Mouse (Mus musculus): ENCODE measurements around the gene Fut7.

The Fut7 gene

DNA sequence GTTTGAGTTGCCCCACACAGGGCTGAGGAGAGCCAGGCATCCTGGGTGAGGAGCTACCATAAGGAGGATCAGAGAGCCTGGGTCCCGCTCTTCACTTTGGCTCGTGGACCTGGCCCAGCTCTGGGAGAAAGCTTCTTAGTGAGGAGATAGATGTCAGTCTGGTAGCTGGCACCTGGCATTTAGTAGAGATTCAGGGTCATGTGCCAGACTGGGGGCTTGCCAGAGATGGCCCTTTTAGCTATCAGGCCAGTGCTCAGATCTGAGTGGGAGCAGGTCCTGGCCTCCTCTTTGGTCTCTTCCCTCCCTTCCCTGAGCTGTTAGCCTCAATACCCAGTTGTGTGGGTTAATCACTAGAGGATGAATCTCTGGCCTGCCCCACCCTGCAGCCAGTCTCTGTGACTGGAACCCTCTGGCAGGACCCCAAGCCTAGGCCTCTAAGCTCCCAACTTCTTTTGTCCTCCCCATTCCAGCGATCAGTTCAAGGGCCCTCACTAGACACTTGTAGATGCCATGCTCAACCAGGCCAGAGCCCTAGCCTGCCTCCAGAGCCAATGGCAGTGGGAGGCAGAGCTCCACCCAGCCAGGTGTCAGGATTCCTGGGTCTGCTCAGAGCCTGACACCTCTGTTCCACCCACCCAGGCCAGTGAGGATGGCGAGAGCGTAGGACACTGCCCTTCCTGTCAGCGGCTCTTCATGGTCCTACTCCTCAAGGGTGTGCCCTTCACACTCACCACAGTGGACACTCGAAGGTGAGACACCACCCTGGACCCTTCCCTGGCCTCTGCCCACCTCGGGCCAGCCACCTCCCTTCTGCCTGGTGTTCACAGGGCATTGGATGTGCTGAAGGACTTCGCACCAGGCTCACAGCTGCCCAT is 34.2 kb downstream of the Fut7 start:
- in situ Hi-C loops (cut with MboI; ENCODE audit: low sequenced_read_pairs), result no loop called here

DNA sequence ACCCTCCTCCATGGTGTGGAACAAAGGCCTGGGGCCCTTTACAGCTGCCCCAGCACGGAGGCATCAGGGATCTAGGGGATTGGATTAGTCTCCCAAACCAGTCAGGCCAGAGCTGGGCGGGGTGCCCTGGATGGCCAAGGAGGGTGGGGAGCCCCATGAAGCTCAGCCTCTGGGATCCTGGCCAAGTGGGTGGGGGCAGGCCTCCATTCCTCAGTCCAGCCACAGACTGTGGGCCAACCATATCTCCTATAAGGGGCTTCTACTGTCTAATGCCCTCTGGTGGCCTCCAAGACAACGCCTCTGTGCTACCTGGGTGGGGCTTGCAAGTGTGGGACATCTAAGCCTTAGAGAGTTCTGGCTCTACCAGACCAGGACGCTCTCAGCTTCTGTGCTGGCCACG is 35.8 kb downstream of the Fut7 start:
- in situ Hi-C loops (cut with MboI; ENCODE audit: low sequenced_read_pairs), result no loop called here

- in situ Hi-C loops (cut with MboI; ENCODE audit: low sequenced_read_pairs), result no loop called here
Observed at GRCm38 (mm10) chr2:25460135-25460534, 37.1 kb downstream of the Fut7 start.

DNA sequence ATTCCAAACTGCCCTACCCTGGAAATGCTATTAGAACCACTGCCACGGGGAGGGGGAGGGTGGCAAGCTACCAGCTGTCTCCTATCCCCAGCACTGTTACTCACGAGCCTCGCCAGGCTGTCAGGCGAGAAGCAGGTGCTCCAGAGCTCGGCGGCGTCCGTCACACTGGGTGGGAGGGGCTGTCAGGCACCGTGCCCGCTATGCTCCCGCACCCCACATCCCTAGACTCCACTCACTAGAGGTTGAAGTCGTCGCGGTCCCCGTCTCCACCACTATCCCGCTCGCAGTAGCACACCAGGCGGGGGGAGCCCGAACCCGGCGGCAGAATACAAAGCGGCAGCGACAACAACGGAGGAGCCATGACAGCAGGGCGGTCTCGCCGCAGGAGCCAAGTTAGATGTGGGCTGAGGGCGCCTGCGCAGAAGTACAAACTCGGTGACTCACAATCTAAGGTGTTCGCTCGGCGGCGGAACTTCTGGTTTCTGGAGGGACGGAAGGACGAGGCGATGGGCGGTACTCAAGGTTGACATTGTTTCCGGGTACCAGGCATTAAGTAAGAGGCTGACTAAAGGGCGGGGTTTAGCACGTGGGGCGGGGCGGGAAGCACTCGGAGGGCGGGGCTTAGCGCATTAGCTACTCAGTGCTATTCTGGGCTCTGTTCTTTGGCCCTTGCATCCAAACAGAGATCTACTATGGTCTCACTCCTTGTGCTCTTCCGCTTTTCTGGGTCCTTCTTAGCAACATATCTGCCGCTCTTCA is 37.7 kb downstream of the Fut7 start, which contains the start of gene Paxx:
Paxx (minus strand) TSS at position 544 of the 759 bp plus-strand sequence.
- in situ Hi-C loops (cut with MboI; ENCODE audit: low sequenced_read_pairs), result no loop called here

DNA sequence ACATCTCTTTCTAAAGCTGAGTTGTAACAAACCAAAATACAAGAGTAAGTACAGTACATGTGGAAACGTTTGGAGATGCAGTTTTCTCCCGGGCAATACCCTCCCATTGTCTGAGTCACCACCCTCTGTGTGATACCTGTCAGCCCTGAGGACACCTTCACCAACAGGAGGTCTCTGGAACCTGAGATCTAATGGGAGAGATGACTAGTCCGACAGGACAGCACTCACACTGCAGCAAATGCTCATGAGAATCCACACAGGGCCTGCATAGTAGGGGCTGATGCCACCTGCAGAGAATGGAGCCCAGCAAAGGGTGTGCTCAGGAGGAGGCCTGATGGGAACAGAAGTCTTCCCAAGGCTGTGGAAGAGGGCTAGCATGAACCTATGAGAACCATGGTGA is 38.3 kb downstream of the Fut7 start:
- in situ Hi-C loops (cut with MboI; ENCODE audit: low sequenced_read_pairs), result no loop called here

DNA sequence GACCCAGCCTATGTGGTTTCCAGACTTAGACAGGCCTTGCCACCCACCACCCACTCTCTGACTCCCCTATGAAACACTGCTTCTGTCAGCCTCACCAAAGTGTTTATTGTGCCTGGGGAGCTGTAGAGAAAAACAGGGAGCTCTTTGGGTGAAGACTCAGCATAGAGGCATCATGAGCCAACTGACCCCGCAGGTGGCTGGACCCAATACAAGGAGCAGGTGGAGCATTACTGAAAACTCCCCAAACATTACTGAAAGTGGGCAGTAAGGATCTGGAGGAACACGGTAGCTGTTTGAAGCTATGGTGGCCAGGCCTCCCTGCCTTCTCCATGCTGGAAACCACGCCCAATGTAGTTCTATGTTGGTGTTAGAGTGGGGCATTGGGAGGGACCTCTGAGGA is 40.6 kb downstream of the Fut7 start:
- in situ Hi-C loops (cut with MboI; ENCODE audit: low sequenced_read_pairs), result no loop called here

GRCm38 (mm10) chr2:25465256-25465655 is 42.2 kb downstream of the Fut7 start:
- in situ Hi-C loops (cut with MboI; ENCODE audit: low sequenced_read_pairs), result no loop called here

DNA sequence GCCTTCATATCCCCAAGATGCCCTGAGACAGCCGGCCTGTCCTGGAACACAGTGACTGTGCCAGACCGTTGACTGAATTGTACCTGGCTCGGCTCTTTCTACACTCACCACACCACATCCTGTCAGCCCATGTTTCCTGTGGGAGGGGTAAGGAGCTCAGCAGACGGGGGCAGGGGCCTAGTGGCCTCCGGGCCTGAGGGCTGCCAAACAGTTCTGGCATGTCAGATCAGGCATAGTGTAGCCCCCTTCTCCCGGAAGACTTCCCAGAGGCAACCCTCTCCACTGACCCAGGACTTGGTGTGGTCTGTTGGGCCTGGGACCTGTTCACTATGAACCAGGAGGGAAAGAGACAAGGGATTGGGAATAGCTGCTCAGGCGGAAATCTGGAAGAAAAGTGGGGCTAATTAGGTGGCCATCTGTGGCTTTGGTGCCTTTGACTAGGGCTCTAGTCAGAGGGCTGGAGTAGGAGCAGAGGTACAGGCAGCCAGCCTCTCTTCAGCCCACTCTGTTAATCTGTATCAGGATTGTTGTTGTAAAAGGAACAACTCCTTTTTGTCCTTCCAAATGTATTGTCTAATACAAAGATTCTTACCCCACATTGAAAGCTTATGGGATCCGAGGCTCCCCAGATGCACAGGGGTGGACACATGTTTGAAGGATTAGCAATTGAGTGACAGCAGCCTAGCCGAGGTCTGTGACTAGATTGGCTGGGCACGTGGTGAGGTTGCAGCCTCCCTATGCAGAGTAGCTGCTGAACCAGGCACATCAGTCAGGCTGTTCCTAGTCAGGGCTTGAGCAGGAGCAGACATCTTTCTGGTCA is 43.0 kb downstream of the Fut7 start:
- in situ Hi-C loops (cut with MboI; ENCODE audit: low sequenced_read_pairs), result no loop called here

- in situ Hi-C loops (cut with MboI; ENCODE audit: low sequenced_read_pairs), result no loop called here
Observed at GRCm38 (mm10) chr2:25467606-25468303, 44.7 kb downstream of the Fut7 start.

GRCm38 (mm10) chr2:25468962-25469915 is 46.2 kb downstream of the Fut7 start:
- in situ Hi-C loops (cut with MboI; ENCODE audit: low sequenced_read_pairs), result no loop called here

DNA sequence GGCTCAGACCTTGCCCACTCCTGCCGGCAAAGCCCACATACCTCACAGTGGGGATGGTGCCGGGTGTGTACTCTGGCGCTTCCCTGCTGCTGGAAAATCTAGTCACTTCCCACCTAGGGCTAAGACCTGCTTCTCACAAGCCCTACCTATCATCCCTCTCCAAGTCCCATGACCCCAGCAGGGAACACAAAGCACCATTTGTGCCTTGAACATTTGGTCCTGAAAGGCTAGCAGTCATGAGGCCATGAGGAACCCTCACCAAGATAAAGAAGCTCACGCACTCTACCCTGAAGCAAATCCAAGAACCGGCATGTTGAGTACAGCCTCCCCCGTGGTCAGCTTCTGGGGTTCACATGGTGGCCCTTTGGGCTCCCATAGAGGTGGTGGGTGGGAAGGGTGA is 46.9 kb downstream of the Fut7 start, which contains the start of gene Ptgds:
Ptgds (minus strand) TSS at position 78 of the 400 bp plus-strand sequence.
- in situ Hi-C loops (cut with MboI; ENCODE audit: low sequenced_read_pairs), result no loop called here

DNA sequence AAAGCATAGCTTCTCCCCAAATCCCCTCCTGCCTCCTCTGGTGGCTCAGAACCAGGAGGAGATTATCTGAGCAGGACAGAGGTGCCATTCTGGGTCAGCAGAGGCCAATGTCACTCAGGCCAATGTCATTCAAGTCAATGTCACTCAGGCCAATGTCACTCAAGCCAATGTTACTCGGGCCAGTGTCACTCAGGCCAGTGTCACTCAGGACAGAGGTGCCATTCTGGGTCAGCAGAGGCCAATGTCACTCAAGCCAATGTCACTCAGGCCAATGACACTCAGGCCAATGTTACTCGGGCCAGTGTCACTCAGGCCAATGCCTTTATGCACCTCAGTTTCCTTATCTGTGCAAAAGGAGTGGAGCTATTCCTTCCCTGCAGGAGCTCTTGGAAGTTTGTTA is 49.5 kb downstream of the Fut7 start:
- in situ Hi-C loops (cut with MboI; ENCODE audit: low sequenced_read_pairs), result no loop called here
